Mouse (Mus musculus) limb, embryonic 14.5 days (tissue): ENCODE results near the gene Rbm5. TPM values are rescaled to one million over a fixed set of nuclear protein-coding genes. Genes with fewer than 3 reads are reported as not detected.

Source experiments
- ATAC-seq: fragments of 200-750 bp; cut with Nextera tagmentation; 2 replicates; pipeline ENCODE4 v1.8.0; 2017; ENCODE audit warnings: low read depth, moderate number of reproducible peaks, moderate TSS enrichment; ENCODE audit not compliant: low FRiP score
- DNase-seq: peaks from one replicate; pipeline ENCODE4 v3.0.0-alpha.2; 2015; ENCODE audit warnings: low spot score
- H3K27ac ChIP-seq: fragments of 300-500 bp; sonication (generic); replicated peaks from 2 replicates; pipeline ENCODE4 v1.5.1; 2014; ENCODE audit warnings: low read depth, mild to moderate bottlenecking, low read length, moderate library complexity, mixed read lengths
- H3K27me3 ChIP-seq: fragments of 300-500 bp; sonication (generic); 2 replicates; pipeline ENCODE4 v1.6.1; 2014; ENCODE audit warnings: low read length, mixed read lengths; ENCODE audit not compliant: control insufficient read depth, insufficient read depth
- H3K36me3 ChIP-seq: fragments of 300-500 bp; sonication (generic); 2 replicates; pipeline ENCODE4 v1.6.1; 2014; ENCODE audit warnings: mild to moderate bottlenecking, low read length, moderate library complexity, mixed read lengths; ENCODE audit not compliant: control insufficient read depth, insufficient read depth
- H3K4me1 ChIP-seq: fragments of 300-500 bp; sonication (generic); 2 replicates; pipeline ENCODE4 v1.6.1; 2014; ENCODE audit warnings: antibody characterized with exemption, low read length, mixed read lengths; ENCODE audit not compliant: control insufficient read depth, insufficient read depth
- H3K4me2 ChIP-seq: fragments of 300-500 bp; sonication (generic); replicated peaks from 2 replicates; pipeline ENCODE4 v1.6.1; 2014; ENCODE audit warnings: low read depth, mild to moderate bottlenecking, low read length, moderate library complexity; ENCODE audit not compliant: severe bottlenecking
- H3K4me3 ChIP-seq: fragments of 300-500 bp; sonication (generic); replicated peaks from 2 replicates; pipeline ENCODE4 v1.5.1; 2014; ENCODE audit warnings: low read length
- H3K9ac ChIP-seq: fragments of 300-500 bp; sonication (generic); 2 replicates; pipeline ENCODE4 v1.6.1; 2014; ENCODE audit warnings: mild to moderate bottlenecking, low read depth, low read length, moderate library complexity; ENCODE audit not compliant: severe bottlenecking
- H3K9me3 ChIP-seq: fragments of 300-500 bp; sonication (generic); 2 replicates; pipeline ENCODE4 v1.6.1; 2016; ENCODE audit warnings: low read length; ENCODE audit not compliant: control insufficient read depth
- POLR2A ChIP-seq: fragments of 200-500 bp; IDR thresholded peaks from 2 replicates; pipeline ENCODE4 v1.8.0; 2012; ENCODE audit warnings: inconsistent platforms, mild to moderate bottlenecking, moderate library complexity, borderline replicate concordance; ENCODE audit not compliant: insufficient read depth, insufficient read length; ENCODE audit errors: extremely low read depth
- WGBS: fragments of 180-500 bp; shearing (Covaris S2); extraction: QIAGEN DNeasy Blood & Tissue Kit; methylation state at CpG from one replicate; pipeline ENCODE4 v1.1.7; 2014; 5-methylcytosine and 5-hydroxymethylcytosine counted together
- polyA plus RNA-seq, 2 experiments: library from polyadenylated mRNA; depleted of rRNA in 1 of 2; stranded (reverse) in 1 of 2; unstranded in 1 of 2; fragments of >200 nt; fragmentation: Nextera tagmentation in 1 of 2; extraction: Ambion mirVana in 1 of 2; gene quantifications; 2 replicates each; pipeline versions ENCODE4 v1.2.1 to v1.2.3; 2012 to 2014

Rbm5 gene
- polyA plus RNA-seq (2012; rRNA removed) (185 and 196 TPM in 2 replicates), polyA plus RNA-seq (2014; fragmentation: Nextera tagmentation; extraction: Ambion mirVana) (163 and 181 TPM in 2 replicates)

DNA sequence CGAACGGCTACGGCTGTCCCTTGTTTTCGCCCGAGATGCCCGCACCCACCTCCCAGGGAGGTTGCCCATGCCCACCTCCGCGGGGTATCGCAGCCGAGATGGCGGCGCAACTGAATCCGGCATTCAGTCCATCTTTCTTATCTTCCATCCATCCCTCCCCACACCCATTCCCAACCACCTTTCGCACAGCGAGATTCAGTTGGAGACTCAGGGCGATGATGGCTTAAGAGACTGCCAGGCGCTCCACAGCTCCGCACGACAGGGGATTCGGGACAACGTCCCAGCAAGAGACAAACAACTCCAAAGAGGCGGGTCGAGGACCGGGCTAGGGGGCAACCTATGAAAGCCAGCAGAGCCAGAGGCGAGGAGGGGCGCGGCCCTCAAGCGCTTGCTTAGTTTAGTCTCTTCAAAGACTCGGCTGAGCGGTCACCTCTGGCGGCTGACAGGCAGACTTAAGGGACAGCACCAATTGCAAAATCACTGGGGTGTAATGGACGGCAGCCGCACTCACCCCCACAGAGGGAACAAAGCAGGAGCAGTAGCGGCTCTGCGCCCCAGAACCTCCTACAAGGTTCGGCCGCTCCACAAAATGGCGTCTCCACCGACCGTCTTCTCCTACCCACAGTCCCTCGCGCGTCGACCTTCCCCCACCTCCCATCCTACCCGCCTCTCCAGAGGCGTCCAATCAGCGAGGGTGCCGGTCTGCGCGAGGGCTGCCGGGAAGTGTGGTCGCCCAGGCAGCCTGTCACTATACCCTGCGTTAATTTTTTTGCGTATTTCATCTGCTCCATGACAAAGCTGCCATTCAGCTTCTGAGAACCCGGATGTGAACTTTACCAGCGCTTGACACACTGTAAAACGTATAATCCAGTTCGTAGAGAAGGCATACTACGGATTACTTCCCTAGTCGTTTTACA lies at the start of gene Rbm5:
Rbm5 (minus strand) TSS at position 623 of the 917 bp plus-strand sequence.
- peak; percentile 100 for ATAC-seq
- peak; percentile 58; the same call in 1 of the 2 replicates for TF ChIP-seq POLR2A
- peak within 1 kb of the TSS; percentile 60 for H3K4me2 ChIP-seq
- peak within 1 kb of the TSS; percentile 85 for H3K4me3 ChIP-seq
- peak within 1 kb of the TSS; percentile 91 for H3K27ac ChIP-seq
- DNase-seq = peak; percentile 96
- no peaks in the 10 kb centered on the region for H3K9me3 ChIP-seq
- under 1% methylated on average over 59 of the region's 60 CpGs for WGBS
- H3K36me3 ChIP-seq = peaks cover 62% of the 10 kb centered on the region
- no peaks in the 10 kb centered on the region for H3K27me3 ChIP-seq
- H3K4me1 ChIP-seq = peaks cover 8% of the 10 kb centered on the region; the same call in 1 of the 2 replicates
- peak within 1 kb of the TSS; percentile 100 for H3K9ac ChIP-seq

DNA sequence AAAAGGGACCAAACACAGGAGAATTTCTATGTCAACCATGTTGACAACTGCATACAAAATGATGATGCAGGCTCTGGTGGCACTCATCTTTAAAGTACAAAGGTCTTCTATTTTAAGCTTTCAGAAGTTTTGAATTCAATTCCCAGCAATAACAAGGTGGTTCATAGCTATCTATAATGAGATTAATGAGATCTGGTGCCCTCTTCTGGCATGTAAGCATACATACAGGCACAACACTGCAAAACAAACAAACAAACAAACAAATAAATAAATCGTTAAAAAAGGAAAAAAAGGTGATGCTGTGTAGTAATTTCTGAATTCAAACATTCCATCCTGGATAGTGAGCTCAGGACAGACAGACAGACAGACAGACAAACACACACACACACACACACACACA lies 41.3 kb upstream of the Rbm5 start:
- Histone ChIP-seq H3K9ac (no peak overlapping the region), H3K27me3 (no peaks in the 10 kb centered on the region), H3K9me3 (no peaks in the 10 kb centered on the region), H3K36me3 (peaks cover 57% of the 10 kb centered on the region), H3K4me1 (no peaks in the 10 kb centered on the region), H3K4me2 (no peak overlapping the region), H3K27ac (no peak overlapping the region), H3K4me3 (no peak overlapping the region)
- ATAC-seq (no peak), DNase-seq (no peak)
- WGBS = 81% methylated on average over 1 of the region's 1 CpGs
- no peak for TF ChIP-seq POLR2A

DNA sequence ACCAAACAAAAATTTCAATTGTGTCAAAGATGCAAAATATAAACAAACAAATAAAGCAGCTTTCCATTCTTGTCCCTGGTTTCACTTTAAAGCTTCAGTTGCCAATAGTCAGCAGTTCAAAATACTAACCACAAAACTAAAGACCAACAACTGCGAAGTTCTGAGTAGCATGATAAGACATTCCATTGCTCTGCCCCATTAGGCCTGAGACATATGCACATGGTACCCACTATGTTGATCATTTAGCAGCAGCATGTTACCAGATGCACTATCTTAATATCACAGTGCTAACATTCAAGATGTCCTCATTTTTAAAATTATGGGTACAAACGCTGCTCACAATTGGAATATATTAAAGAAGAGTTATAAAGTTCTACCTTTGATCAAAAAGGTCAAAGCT lies 40.2 kb upstream of the Rbm5 start:
- ATAC-seq = no peak
- Histone ChIP-seq H3K27me3 (no peaks in the 10 kb centered on the region), H3K9ac (no peak overlapping the region), H3K4me3 (no peak overlapping the region), H3K27ac (no peak overlapping the region), H3K36me3 (peaks cover 51% of the 10 kb centered on the region), H3K4me2 (no peak overlapping the region), H3K9me3 (no peaks in the 10 kb centered on the region), H3K4me1 (no peaks in the 10 kb centered on the region)
- 95% methylated on average over 2 of the region's 2 CpGs for WGBS
- no peak for TF ChIP-seq POLR2A
- DNase-seq = no peak

DNA sequence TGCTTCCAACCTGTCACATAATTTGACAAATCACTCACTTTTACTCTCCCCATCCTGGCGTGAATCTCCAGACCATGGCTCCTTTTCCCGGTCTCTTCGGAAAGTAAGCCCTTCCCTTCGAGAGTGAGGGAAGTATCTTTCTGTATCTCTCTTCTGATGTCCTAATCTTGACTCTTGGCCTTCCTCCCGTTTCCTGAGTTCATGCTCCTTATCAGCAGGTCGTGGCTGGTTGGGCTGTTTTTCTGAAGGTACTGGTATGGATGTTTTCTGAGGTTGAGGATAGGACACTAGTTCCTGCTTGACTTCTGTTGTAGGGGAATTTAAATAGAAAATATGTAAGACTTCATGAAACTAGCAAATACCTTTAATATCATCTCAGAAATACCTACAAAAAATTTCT lies 20.9 kb upstream of the Rbm5 start:
- DNase-seq = no peak
- no peak overlapping the region for H3K9ac ChIP-seq
- no peak for TF ChIP-seq POLR2A
- no peaks in the 10 kb centered on the region for H3K9me3 ChIP-seq
- no peak for ATAC-seq
- H3K27me3 ChIP-seq = no peaks in the 10 kb centered on the region
- no peaks in the 10 kb centered on the region for H3K4me1 ChIP-seq
- H3K36me3 ChIP-seq = peaks cover 70% of the 10 kb centered on the region
- H3K4me3 ChIP-seq = no peak overlapping the region
- 89% methylated on average over 6 of the region's 6 CpGs for WGBS
- H3K27ac ChIP-seq = no peak overlapping the region
- H3K4me2 ChIP-seq = no peak overlapping the region

DNA sequence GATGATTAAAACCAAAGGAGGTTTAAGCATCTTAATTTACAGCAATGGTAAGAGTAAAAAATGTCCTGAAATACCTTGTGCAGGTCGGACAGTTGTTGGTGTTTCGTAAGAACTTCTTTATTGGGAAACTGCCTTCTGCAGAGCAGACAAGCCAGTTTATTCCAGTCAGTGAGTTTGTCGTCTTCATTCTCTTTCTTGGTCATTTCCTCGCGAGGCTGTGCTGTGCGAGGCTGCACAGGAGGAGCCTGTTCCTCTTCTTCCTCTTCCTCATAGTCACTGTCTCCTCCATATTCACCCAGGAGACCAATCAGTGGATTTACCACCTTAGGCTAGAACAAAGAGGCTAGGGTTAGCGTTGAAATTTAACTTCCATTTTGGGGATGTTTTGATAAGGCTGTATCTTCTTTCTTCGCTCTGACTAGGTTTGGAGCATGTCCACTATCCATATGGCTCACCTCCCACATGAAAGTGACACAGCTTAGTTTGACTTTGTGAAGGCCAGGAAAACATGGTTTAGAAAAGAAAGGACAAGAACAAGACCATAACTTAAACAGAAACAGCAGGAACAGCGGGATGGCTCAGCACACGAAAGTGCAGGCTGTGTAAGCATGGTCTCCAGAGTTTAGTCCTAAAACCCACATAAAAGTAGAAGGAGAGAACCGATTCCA lies 11.9 kb upstream of the Rbm5 start:
- no peaks in the 10 kb centered on the region for H3K9me3 ChIP-seq
- H3K4me1 ChIP-seq = no peaks in the 10 kb centered on the region
- no peak overlapping the region for H3K9ac ChIP-seq
- DNase-seq = no peak
- H3K27ac ChIP-seq = no peak overlapping the region
- no peak for TF ChIP-seq POLR2A
- H3K27me3 ChIP-seq = no peaks in the 10 kb centered on the region
- H3K36me3 ChIP-seq = peaks cover 88% of the 10 kb centered on the region
- H3K4me3 ChIP-seq = no peak overlapping the region
- ATAC-seq = no peak
- whole genome bisulfite sequencing = 92% methylated on average over 11 of the region's 11 CpGs
- no peak overlapping the region for H3K4me2 ChIP-seq
